Mouse (Mus musculus): ENCODE data around the gene Spns3.

DNA sequence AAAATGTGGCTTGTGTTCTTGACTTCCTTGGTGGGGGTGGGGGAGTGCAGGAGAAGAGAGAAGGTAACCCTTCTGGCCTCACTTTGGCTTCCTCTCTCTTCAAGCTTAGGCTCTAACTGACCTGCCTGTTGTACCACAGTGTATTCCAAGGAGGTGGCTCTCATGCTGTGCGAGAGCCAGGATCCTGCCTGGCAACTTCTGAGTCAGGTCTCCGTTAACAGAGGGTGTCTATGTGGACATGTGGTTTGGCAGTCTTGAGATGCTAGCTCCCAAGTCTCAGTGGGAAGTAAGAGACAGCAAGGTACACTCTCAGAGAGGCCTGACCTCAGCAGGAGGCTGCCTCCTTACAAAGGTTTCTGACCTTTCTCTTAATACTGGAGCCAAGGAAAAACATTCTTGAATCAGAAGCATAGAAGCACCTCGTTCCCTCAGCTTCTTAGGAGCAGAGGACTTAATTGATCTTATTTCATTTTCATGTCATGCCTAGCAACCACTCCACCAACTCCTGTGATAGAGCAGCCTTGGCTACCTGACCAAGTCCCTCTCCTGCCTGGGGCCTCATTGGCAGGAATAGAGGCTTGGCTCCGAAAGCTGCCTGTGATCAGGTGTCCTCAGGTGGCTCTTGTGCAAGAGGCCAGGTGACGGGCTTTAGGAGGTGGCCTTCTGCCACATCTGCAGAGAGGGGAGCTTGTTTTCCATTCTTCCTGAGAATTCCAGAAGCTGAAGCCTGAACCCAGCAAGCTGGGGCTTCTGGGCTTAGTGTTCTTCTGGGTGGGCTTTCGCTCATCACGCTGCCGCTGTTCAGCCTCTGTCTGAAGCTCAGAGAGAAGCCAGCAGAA is 31.5 kb upstream of the Spns3 start:
- TF ChIP-seq POLR2A (IDR thresholded peaks at IDR 0.05; ENCODE audit: insufficient read depth, low read depth, low read length) (no peak), CTCF (IDR thresholded peaks at IDR 0.05; ENCODE audit: insufficient read depth, low read depth, low read length) (no peak)

Measured in olfactory bulb, adult 2 months (tissue).